Mouse (Mus musculus): ENCODE results near the gene Gm13272.
"Not testable (repeated sequence)": the region's sequence is repeated elsewhere in the genome, so short reads cannot be mapped to it uniquely, and the experiment has no call there.

Gene Gm13272

GRCm38 (mm10) chr4:88782335-88782734, 2.7 kb downstream of the Gm13272 start:
- in situ Hi-C loops (cut with MboI, MseI): loop anchor here (25.0 kb wide), 1 partner anchor 770 kb away; no protein-coding TSS in a partner anchor

- in situ Hi-C loops (cut with MboI, MseI): loop anchor here (5.0 to 25.0 kb wide), 2 partner anchors 33 to 773 kb away; partner anchors contain the start of gene Gm13271
Observed at GRCm38 (mm10) chr4:88785409-88785808, 5.8 kb downstream of the Gm13272 start, which contains the start of gene Gm13276. Gm13276 (plus strand) TSS chr4:88785709.

- in situ Hi-C loops (cut with MboI, MseI): loop anchor here (5.0 to 25.0 kb wide), 2 partner anchors 36 to 776 kb away; partner anchors contain the start of gene Gm13271
Observed at GRCm38 (mm10) chr4:88788402-88788801, 8.8 kb downstream of the Gm13272 start, which contains the start of gene Gm13277. Gm13277 (plus strand) TSS chr4:88788632.

GRCm38 (mm10) chr4:88791250-88791649, 11.6 kb downstream of the Gm13272 start, which contains the start of gene Gm13278:
Gm13278 (plus strand) TSS chr4:88791550.
- in situ Hi-C loops (cut with MboI, MseI): loop anchor here (25.0 kb wide), 1 partner anchor 779 kb away; no protein-coding TSS in a partner anchor

- in situ Hi-C loops (cut with MboI, MseI): loop anchor here (25.0 kb wide), 1 partner anchor 782 kb away; no protein-coding TSS in a partner anchor
Observed at GRCm38 (mm10) chr4:88793936-88794675, 14.5 kb downstream of the Gm13272 start, which contains the start of gene Gm13275. Gm13275 (plus strand) TSS chr4:88794487.

GRCm38 (mm10) chr4:88797097-88797496, 17.4 kb downstream of the Gm13272 start, which contains the start of gene Gm13279:
Gm13279 (plus strand) TSS chr4:88797397.
- in situ Hi-C loops (cut with MboI, MseI): loop anchor here (25.0 kb wide), 1 partner anchor 785 kb away; no protein-coding TSS in a partner anchor

- in situ Hi-C loops (cut with MboI, MseI): loop anchor here (25.0 kb wide), 1 partner anchor 787 kb away; no protein-coding TSS in a partner anchor
Observed at GRCm38 (mm10) chr4:88799365-88799764, 19.7 kb downstream of the Gm13272 start, which contains the start of gene Gm13285. Gm13285 (plus strand) TSS chr4:88799665.

GRCm38 (mm10) chr4:88802954-88803353, 23.3 kb downstream of the Gm13272 start, which contains the start of gene Gm13287:
Gm13287 (plus strand) TSS chr4:88803254.
- in situ Hi-C loops (cut with MboI, MseI): loop anchor here (10.0 kb wide), 1 partner anchor 62 kb away; no protein-coding TSS in a partner anchor

GRCm38 (mm10) chr4:88805231-88805630, 25.6 kb downstream of the Gm13272 start, which contains the start of gene Gm13288:
Gm13288 (plus strand) TSS chr4:88805531.
- in situ Hi-C loops (cut with MboI, MseI): loop anchor here (10.0 kb wide), 1 partner anchor 60 kb away; no protein-coding TSS in a partner anchor

- in situ Hi-C loops (cut with MboI, MseI): loop anchor here (10.0 kb wide), 1 partner anchor 59 kb away; no protein-coding TSS in a partner anchor
Observed at GRCm38 (mm10) chr4:88805761-88806160, 26.1 kb downstream of the Gm13272 start.

GRCm38 (mm10) chr4:88815928-88816327, 36.3 kb downstream of the Gm13272 start, which contains the start of gene Ifna7:
Ifna7 (plus strand) TSS chr4:88816228.
- in situ Hi-C loops (cut with MboI, MseI): no loop called here

GRCm38 (mm10) chr4:88819659-88820058, 40.0 kb downstream of the Gm13272 start, which contains the start of gene Ifna11:
Ifna11 (plus strand) TSS chr4:88819959.
- in situ Hi-C loops (cut with MboI, MseI): no loop called here

GRCm38 (mm10) chr4:88822995-88823394, 43.3 kb downstream of the Gm13272 start:
- in situ Hi-C loops (cut with MboI, MseI): no loop called here

- in situ Hi-C loops (cut with MboI, MseI): not testable (repeated sequence)
Observed at GRCm38 (mm10) chr4:88827116-88827515, 47.5 kb downstream of the Gm13272 start, which contains the start of gene Ifna6. Ifna6 (plus strand) TSS chr4:88827416.

Measured in T-helper 2 cell (primary cell).